Mouse (Mus musculus) lung, embryonic 15.5 days (tissue): Measurements from ENCODE around the gene Acads. TPM values are rescaled to one million over a fixed set of nuclear protein-coding genes. Genes with fewer than 3 reads are reported as not detected.
"Not testable (repeated sequence)": the region's sequence is repeated elsewhere in the genome, so short reads cannot be mapped to it uniquely, and the experiment has no call there.

Source experiments
- ATAC-seq: fragments of 200-750 bp; cut with Nextera tagmentation; 2 replicates; pipeline ENCODE4 v1.8.0; 2017; ENCODE audit warnings: moderate number of reproducible peaks, borderline replicate concordance; ENCODE audit not compliant: low FRiP score, low TSS enrichment; ENCODE audit errors: extremely low read depth
- H3K27ac ChIP-seq: fragments of 300-500 bp; sonication (generic); 2 replicates; pipeline ENCODE4 v1.5.1; 2015; ENCODE audit warnings: moderate library complexity, mild to moderate bottlenecking, inconsistent platforms
- H3K27me3 ChIP-seq: fragments of 300-500 bp; sonication (generic); 2 replicates; pipeline ENCODE4 v1.6.1; 2015; ENCODE audit warnings: inconsistent platforms
- H3K36me3 ChIP-seq: fragments of 300-500 bp; sonication (generic); 2 replicates; pipeline ENCODE4 v1.6.1; 2015; ENCODE audit warnings: inconsistent platforms
- H3K4me1 ChIP-seq: fragments of 300-500 bp; sonication (generic); 2 replicates; pipeline ENCODE4 v1.6.1; 2015; ENCODE audit warnings: inconsistent platforms
- H3K4me2 ChIP-seq: fragments of 300-500 bp; sonication (generic); 2 replicates; pipeline ENCODE4 v1.6.1; 2015; ENCODE audit warnings: inconsistent platforms, mild to moderate bottlenecking, moderate library complexity
- H3K4me3 ChIP-seq: fragments of 300-500 bp; sonication (generic); 2 replicates; pipeline ENCODE4 v1.5.1; 2015; ENCODE audit warnings: mild to moderate bottlenecking, inconsistent platforms
- H3K9ac ChIP-seq: fragments of 300-500 bp; sonication (generic); 2 replicates; pipeline ENCODE4 v1.6.1; 2015; ENCODE audit warnings: inconsistent platforms
- H3K9me3 ChIP-seq: fragments of 300-500 bp; sonication (generic); 2 replicates; pipeline ENCODE4 v1.6.1; 2016; ENCODE audit warnings: inconsistent platforms
- WGBS: fragments of 180-500 bp; shearing (Covaris S2); methylation state at CpG from one replicate; pipeline ENCODE4 v1.1.7; 2015; 5-methylcytosine and 5-hydroxymethylcytosine counted together
- polyA plus RNA-seq: library from polyadenylated mRNA; unstranded; fragments of >200 nt; fragmentation: Nextera tagmentation; extraction: Ambion mirVana; gene quantifications from 2 replicates; pipeline ENCODE4 v1.2.1, GENCODE M21; 2015

Gene Acads
- 76.3 and 76.4 TPM in 2 replicates for polyA plus RNA-seq

GRCm38 (mm10) chr5:115118961-115119570 is at the start of gene Acads:
TSS of gene Acads (minus strand) at chr5:115119346.
- under 1% methylated on average over 39 of the region's 39 CpGs for WGBS
- H3K36me3 ChIP-seq = peaks cover 20% of the 10 kb centered on the region
- H3K4me2 ChIP-seq = peak within 1 kb of the TSS; percentile 65
- peak within 1 kb of the TSS; percentile 55 for H3K27ac ChIP-seq
- no peaks in the 10 kb centered on the region for H3K9me3 ChIP-seq
- peaks cover 10% of the 10 kb centered on the region; the same call in 1 of the 2 replicates for H3K4me1 ChIP-seq
- peak; percentile 95 for ATAC-seq
- peak within 1 kb of the TSS; percentile 59 for H3K4me3 ChIP-seq
- no peaks in the 10 kb centered on the region for H3K27me3 ChIP-seq
- peak within 1 kb of the TSS; percentile 72 for H3K9ac ChIP-seq

DNA sequence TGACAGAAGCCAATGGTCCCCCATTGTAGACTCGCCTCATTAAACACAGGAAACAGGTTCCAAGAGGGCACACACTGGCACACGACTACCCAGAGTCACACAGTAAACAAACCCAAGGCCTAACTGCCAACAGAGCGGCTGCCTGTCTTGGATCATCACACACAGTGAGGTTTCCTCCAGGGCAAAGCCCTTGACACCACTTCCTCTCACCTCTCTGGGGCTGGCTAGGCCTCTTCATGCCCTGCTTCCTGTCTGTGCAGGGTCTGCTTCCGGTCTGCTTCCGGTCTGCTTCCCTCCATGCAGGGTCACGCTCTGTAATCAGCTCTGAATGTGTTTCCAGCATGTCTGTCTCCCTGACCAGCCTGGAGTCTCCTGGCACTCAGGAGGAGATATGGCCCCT is 48.2 kb upstream of the Acads start:
- H3K27me3 ChIP-seq = no peaks in the 10 kb centered on the region
- ATAC-seq = 0 out of 2 replicates have a peak, but pooled peaks have one; percentile 15
- H3K36me3 ChIP-seq = no peaks in the 10 kb centered on the region
- WGBS = 47% methylated on average over 6 of the region's 6 CpGs
- no peaks in the 10 kb centered on the region for H3K9me3 ChIP-seq
- peaks cover 38% of the 10 kb centered on the region for H3K4me1 ChIP-seq
- no peak overlapping the region for H3K4me3 ChIP-seq
- no peak overlapping the region for H3K9ac ChIP-seq
- peak overlapping the region; percentile 68 for H3K27ac ChIP-seq
- no peak overlapping the region for H3K4me2 ChIP-seq

- 65% methylated on average over 7 of the region's 7 CpGs for WGBS
- no peak for ATAC-seq
- no peaks in the 10 kb centered on the region for H3K9me3 ChIP-seq
- no peak overlapping the region for H3K4me3 ChIP-seq
- H3K4me1 ChIP-seq = peaks cover 38% of the 10 kb centered on the region
- H3K36me3 ChIP-seq = no peaks in the 10 kb centered on the region
- no peaks in the 10 kb centered on the region for H3K27me3 ChIP-seq
- H3K9ac ChIP-seq = no peak overlapping the region
- H3K27ac ChIP-seq = peak overlapping the region; percentile 68
- H3K4me2 ChIP-seq = no peak overlapping the region
These were observed 47.7 kb upstream of the Acads start for GRCm38 (mm10) chr5:115166815-115167194.

DNA sequence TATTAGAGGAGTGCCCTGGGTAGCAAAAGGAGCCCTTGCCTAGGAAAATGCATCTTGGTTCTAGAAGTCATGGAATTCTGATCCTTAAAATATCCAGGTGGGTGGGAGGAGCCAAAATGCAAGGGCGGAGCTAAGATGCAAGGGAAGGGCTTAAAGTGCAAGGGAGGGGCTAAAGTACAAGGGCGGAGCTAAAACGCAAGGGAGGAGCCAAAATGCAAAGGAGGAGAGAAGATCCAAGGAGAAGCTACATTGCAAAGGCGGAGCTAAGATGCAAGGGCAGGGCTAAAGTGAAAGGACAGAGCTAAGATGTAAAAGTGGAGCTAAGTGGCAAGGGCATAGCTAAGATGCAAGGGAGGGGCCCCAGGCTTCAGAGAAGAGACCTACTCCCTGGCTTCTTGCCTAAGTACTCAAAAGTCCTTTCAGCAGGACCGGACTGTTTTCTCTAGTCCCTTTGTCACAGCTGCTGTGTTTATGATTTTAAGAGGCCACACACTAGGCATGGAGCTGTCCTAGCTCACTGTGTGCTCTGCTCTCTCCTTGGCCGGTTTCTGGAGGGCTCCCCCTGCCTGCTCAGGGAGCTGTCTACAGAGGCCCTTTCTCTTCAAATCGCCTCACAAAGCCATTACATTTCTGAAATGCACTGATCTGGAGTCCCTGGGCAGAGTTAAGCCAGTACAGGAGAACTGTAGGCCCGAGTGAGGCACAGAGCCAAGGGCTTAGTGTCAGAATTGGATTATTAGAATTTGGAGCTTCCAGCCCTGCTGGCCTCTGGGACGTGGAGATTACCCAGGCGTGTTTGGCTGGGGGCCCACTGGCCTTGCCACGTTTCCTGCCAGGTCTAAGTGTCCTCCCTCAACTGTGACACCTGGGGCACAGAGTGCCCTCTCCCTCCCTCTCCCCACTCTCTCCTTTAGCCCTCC is 47.0 kb upstream of the Acads start:
- peak overlapping the region; percentile 68 for H3K27ac ChIP-seq
- H3K36me3 ChIP-seq = no peaks in the 10 kb centered on the region
- H3K27me3 ChIP-seq = no peaks in the 10 kb centered on the region
- WGBS = 29% methylated on average over 11 of the region's 11 CpGs
- H3K4me3 ChIP-seq = no peak overlapping the region
- no peak overlapping the region for H3K4me2 ChIP-seq
- H3K9ac ChIP-seq = no peak overlapping the region
- no peaks in the 10 kb centered on the region for H3K9me3 ChIP-seq
- peak; percentile 19; the same call in 1 of the 2 replicates for ATAC-seq
- peaks cover 41% of the 10 kb centered on the region for H3K4me1 ChIP-seq

- no peak for ATAC-seq
- no peaks in the 10 kb centered on the region for H3K36me3 ChIP-seq
These were observed 46.2 kb upstream of the Acads start for GRCm38 (mm10) chr5:115165351-115165750.

DNA sequence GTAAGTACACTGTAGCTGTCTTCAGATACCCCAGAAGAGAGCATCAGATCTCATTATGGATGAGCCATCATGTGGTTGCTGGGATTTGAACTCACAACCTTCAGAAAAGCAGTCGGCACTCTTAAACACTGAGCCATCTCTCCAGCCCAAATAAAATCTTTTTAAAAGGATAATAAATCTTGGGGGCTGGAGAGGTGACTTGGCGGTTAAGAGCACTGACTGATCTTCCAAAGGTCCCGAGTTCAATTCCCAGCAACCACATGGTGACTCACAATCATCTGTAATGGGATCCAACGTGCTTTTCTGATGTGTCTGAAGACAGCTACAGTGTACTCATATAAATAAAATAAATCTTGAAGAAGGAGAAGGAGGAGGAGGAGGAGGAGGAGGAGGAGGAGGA is 45.3 kb upstream of the Acads start:
- H3K9me3 ChIP-seq, ATAC-seq, H3K9ac ChIP-seq, H3K36me3 ChIP-seq, H3K4me2 ChIP-seq, H3K27ac ChIP-seq, H3K27me3 ChIP-seq, H3K4me3 ChIP-seq: not testable (repeated sequence)
- H3K4me1 ChIP-seq = peaks cover 37% of the 10 kb centered on the region
- 72% methylated on average over 4 of the region's 4 CpGs for WGBS

More at GRCm38 (mm10) chr5:115165351-115165750, 46.2 kb upstream of the Acads start:
- Histone ChIP-seq H3K9me3 (no peaks in the 10 kb centered on the region), H3K4me2 (no peak overlapping the region), H3K27me3 (no peaks in the 10 kb centered on the region), H3K27ac (no peak overlapping the region), H3K4me3 (no peak overlapping the region), H3K9ac (no peak overlapping the region), H3K4me1 (peaks cover 41% of the 10 kb centered on the region)
- 59% methylated on average over 9 of the region's 9 CpGs for WGBS

GRCm38 (mm10) chr5:115163563-115163962 is 44.4 kb upstream of the Acads start:
- Histone ChIP-seq H3K36me3 (no peaks in the 10 kb centered on the region), H3K9me3 (no peaks in the 10 kb centered on the region), H3K4me2 (peak overlapping the region; percentile 32), H3K27ac (no peak overlapping the region), H3K4me3 (no peak overlapping the region), H3K9ac (no peak overlapping the region), H3K4me1 (peaks cover 34% of the 10 kb centered on the region), H3K27me3 (no peaks in the 10 kb centered on the region)
- no peak for ATAC-seq
- WGBS = 42% methylated on average over 8 of the region's 8 CpGs

GRCm38 (mm10) chr5:115161940-115162279 is 42.8 kb upstream of the Acads start:
- not testable (repeated sequence) for H3K4me3 ChIP-seq, H3K27me3 ChIP-seq, H3K27ac ChIP-seq, H3K4me2 ChIP-seq, H3K9ac ChIP-seq, ATAC-seq, H3K9me3 ChIP-seq, H3K36me3 ChIP-seq
- whole genome bisulfite sequencing = 87% methylated on average over 1 of the region's 1 CpGs
- peaks cover 27% of the 10 kb centered on the region for H3K4me1 ChIP-seq

DNA sequence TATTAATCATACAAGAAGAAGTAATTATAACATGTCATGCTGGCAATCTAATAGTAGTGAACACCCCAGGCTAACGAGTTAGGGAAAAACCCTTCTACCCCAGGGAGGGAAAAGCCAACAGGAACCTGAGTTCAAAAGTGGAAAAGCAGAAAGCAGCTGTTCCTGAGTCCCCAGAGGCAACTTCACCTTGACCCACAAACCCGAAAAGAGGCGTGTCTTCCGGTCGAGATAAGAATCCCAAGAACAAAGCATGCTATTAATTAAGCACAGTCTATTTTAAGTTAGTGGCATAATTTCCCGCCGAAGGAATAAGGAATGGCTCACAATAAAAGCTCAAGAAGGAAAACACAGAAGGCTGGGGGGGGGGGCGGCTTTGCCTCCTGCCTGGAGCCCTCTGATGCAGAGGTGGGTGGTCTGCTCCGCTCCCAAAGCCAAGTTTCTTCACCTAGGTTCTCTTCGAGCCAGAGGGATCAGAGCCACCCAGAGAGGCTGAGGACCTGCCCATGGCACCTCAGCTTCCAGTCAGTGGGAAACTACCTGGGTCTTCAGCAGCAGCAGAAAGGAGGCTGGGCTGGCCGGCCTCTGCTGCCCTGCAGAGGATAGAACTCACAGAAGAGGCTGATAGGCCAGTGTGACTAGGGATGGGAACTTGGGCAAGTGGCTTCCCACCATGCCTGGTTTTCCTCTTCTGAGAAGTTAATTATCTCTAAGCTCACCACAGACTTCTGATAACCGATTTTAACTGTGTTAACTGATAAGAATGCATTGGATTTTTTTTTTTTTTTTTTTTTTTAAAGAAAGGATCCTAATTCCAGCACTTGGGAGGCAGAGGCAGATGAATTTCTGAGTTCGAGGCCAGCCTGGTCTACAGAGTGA is 42.2 kb upstream of the Acads start:
- no peaks in the 10 kb centered on the region for H3K9me3 ChIP-seq
- H3K36me3 ChIP-seq = no peaks in the 10 kb centered on the region
- ATAC-seq = no peak
- no peak overlapping the region for H3K4me3 ChIP-seq
- H3K27me3 ChIP-seq = no peaks in the 10 kb centered on the region
- H3K4me1 ChIP-seq = peaks cover 27% of the 10 kb centered on the region
- 34% methylated on average over 13 of the region's 13 CpGs for WGBS
- H3K9ac ChIP-seq = no peak overlapping the region
- peak overlapping the region; percentile 72 for H3K27ac ChIP-seq
- no peak overlapping the region for H3K4me2 ChIP-seq

GRCm38 (mm10) chr5:115160655-115161054 is 41.5 kb upstream of the Acads start:
- ATAC-seq = no peak
- Histone ChIP-seq H3K36me3 (no peaks in the 10 kb centered on the region), H3K9me3 (no peaks in the 10 kb centered on the region), H3K4me1 (peaks cover 28% of the 10 kb centered on the region), H3K4me3 (no peak overlapping the region), H3K27me3 (no peaks in the 10 kb centered on the region), H3K27ac (peak overlapping the region; percentile 36), H3K9ac (no peak overlapping the region), H3K4me2 (no peak overlapping the region)
- 59% methylated on average over 6 of the region's 6 CpGs for WGBS

GRCm38 (mm10) chr5:115159165-115159564 is 40.0 kb upstream of the Acads start:
- Histone ChIP-seq H3K9me3 (no peaks in the 10 kb centered on the region), H3K27me3 (no peaks in the 10 kb centered on the region), H3K9ac (peak overlapping the region; percentile 78), H3K4me2 (peak overlapping the region; percentile 68), H3K4me1 (peaks cover 43% of the 10 kb centered on the region), H3K27ac (peak overlapping the region; percentile 98), H3K4me3 (peak overlapping the region; percentile 92), H3K36me3 (no peaks in the 10 kb centered on the region)
- ATAC-seq = no peak
- 28% methylated on average over 12 of the region's 12 CpGs for whole genome bisulfite sequencing
